Mouse (Mus musculus): ENCODE results near the gene Rad9a. TPM values are rescaled to one million over a fixed set of nuclear protein-coding genes. Genes with fewer than 3 reads are reported as not detected.
A peak's percentile ranks its signal among the peaks of the same experiment; 100 is the strongest.

Gene Rad9a
- polyA plus RNA-seq, 1 experiment from 2014 or later = 26.1 TPM

DNA sequence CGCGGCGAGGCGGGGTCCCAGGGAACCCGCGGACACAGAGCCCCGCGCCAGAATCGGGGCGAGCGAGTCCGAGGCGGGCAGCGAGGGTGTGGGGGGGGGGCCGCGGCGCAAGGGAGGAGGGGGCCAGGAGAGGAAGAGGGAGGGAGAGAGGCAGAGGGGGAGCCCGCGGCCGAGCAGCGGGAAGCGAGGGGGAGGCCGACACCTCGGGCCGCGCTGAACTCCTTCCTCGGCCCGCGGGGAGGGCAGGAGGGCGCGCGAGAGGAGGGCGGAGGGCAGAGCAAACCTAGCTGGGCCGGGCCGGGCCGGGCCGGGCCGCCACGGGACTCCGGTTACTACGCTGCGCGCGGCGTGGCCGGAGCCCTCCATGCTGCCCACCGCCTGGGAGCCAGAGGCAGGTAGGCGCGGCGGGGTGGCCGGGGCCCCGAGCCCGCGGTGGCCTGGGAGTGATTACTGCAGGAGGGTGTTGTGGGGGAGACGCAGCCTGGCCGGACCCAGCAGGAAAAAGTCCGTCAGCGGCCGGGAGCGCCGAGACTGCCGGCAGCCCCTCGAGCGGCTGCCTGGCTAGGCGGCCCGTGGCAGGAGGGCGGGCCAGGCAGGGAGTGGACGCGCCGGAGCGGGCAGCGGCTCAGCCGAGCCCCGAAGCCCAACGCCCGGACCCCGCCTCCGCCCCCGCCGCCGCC is 13.4 kb upstream of the Rad9a start:
- H3K27me3 ChIP-seq (replicated peaks; ENCODE audit: control insufficient read depth, insufficient read depth, low read length) = peaks cover 20% of the 10 kb centered on the region
- ATAC-seq = peak; percentile 34; the same call in 1 of the 2 replicates
- H3K4me1 ChIP-seq (replicated peaks; ENCODE audit: control insufficient read depth, insufficient read depth, low read length) = peaks cover 20% of the 10 kb centered on the region
- no peaks in the 10 kb centered on the region for H3K9me3 ChIP-seq (ENCODE audit: control insufficient read depth, low read length)
- H3K4me3 ChIP-seq (replicated peaks; ENCODE audit: low read length) = peak overlapping the region; percentile 54
- H3K9ac ChIP-seq (replicated peaks; ENCODE audit: low read depth, low read length) = peak overlapping the region; percentile 30
- under 1% methylated on average over 39 of the region's 81 CpGs for WGBS
- H3K36me3 ChIP-seq (ENCODE audit: control insufficient read depth, insufficient read depth) = no peaks in the 10 kb centered on the region
- H3K27ac ChIP-seq (ENCODE audit: low read length) = no peak overlapping the region
- peak overlapping the region; percentile 96 for H3K4me2 ChIP-seq (ENCODE audit: low read length)

DNA sequence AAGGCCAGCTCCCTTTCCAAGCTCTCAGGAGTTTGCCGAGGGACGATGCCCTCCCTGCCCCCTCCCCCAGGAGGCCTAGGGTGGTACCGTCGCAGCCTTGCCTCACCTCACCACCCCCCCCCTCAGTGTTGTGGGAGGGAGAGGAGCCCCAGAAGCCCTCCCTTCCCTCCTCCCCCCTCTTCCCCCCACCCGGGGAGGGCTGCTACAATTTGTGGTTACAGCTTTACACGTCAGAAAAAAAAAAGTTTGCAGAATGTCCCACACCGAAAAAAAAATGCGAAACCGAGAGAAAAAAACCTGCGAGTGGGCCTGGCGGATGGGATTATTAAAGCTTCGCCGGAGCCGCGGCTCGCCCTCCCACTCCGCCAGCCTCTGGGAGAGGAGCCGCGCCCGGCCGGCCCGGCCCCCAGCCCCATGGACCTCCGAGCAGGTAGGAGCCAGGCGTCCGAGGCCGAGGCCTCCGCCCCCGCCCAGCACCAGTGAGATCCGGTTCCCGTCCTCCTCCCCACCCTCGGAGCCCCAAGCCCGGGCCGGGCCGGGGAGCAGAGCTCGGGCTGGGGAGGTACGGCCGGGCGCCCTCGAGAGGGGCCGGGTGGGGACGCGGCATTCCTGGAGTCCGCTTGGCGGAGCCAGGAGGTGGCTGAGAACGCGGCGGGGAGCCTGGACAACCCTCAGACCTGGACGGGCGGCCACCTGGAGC is 12.8 kb upstream of the Rad9a start, which contains the start of the genes Clcf1 and AC109138.7:
Gene Clcf1 (plus strand): TSS at position 168 of the 700 bp plus-strand sequence.
Gene AC109138.7 (plus strand): TSS at position 287 of the 700 bp plus-strand sequence.
- H3K36me3 ChIP-seq (ENCODE audit: control insufficient read depth, insufficient read depth) = no peaks in the 10 kb centered on the region
- H3K27me3 ChIP-seq (replicated peaks; ENCODE audit: control insufficient read depth, insufficient read depth, low read length) = peaks cover 20% of the 10 kb centered on the region
- H3K4me1 ChIP-seq (replicated peaks; ENCODE audit: control insufficient read depth, insufficient read depth, low read length) = peaks cover 17% of the 10 kb centered on the region
- H3K9ac ChIP-seq (replicated peaks; ENCODE audit: low read depth, low read length) = peak within 1 kb of the TSS; percentile 30
- ATAC-seq = peak; percentile 27; the same call in 1 of the 2 replicates
- under 1% methylated on average over 49 of the region's 49 CpGs for WGBS
- no peaks in the 10 kb centered on the region for H3K9me3 ChIP-seq (ENCODE audit: control insufficient read depth, low read length)
- H3K4me2 ChIP-seq (ENCODE audit: low read length) = peak within 1 kb of the TSS; percentile 96
- H3K4me3 ChIP-seq (replicated peaks; ENCODE audit: low read length) = peak within 1 kb of the TSS; percentile 54
- H3K27ac ChIP-seq (ENCODE audit: low read length) = no peak within 1 kb of the TSS

DNA sequence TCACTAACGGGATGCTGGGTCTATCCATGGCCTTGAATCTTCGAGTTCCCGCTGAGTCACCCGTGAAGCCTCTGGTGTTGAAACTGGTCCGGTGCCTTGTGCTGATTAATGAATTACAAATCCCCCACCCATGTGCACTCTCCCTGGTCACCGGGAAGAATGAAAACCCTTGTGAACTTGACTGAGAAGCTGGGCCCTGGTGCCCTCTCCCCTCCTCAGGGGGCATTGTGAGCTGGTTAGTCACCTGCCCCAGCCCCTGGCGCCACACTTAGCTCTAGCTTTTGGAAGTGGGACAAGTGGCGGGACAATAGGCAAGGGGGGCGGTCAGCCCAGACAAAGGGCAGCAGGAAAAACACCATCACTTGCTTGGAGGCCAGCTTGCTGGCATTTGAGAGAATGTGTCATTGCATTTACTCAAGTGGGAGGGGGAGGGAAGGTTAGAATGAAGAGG is 12.1 kb upstream of the Rad9a start:
- Histone ChIP-seq H3K36me3 (ENCODE audit: control insufficient read depth, insufficient read depth) (no peaks in the 10 kb centered on the region), H3K27me3 (replicated peaks; ENCODE audit: control insufficient read depth, insufficient read depth, low read length) (peaks cover 20% of the 10 kb centered on the region), H3K4me1 (replicated peaks; ENCODE audit: control insufficient read depth, insufficient read depth, low read length) (peaks cover 17% of the 10 kb centered on the region), H3K27ac (ENCODE audit: low read length) (no peak overlapping the region), H3K9me3 (ENCODE audit: control insufficient read depth, low read length) (no peaks in the 10 kb centered on the region), H3K4me3 (replicated peaks; ENCODE audit: low read length) (no peak overlapping the region), H3K4me2 (ENCODE audit: low read length) (no peak overlapping the region), H3K9ac (replicated peaks; ENCODE audit: low read depth, low read length) (no peak overlapping the region)
- no peak for ATAC-seq
- WGBS = 8% methylated on average over 9 of the region's 9 CpGs

DNA sequence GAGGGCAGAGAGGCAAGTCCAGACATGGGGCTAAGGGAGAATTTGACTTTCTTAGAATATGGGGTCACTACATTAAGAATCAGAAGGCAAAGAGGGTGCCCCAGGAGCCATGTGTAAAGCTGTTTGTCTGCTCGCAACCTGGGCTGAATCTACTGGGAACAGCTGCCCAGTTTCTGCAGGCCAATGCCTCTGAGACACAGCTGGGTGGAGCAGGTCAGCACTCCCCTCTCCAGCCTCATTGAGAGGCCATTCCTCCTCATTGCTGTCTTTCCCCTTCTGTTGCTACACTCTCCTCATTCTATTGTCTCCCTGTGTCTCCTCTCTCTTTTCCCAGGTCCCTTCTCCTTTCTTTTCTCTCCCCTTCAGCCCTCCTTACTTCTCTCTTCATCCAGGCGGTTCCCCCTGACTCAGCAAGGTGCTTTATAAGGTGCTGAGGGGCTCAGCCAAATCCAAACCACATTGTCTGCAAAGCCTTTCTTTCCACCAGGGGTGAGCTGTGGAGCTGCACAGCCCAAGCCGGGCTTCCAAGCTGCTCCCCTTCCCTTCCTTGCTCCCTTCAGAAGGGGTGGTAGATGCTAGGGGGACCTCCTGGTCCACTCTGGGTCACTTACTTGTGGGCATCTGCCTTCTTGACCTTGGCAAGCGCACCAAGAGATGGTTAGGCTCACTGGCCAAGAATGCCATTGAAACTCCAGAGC is 10.6 kb upstream of the Rad9a start:
- no peak overlapping the region for H3K9ac ChIP-seq (replicated peaks; ENCODE audit: low read depth, low read length)
- H3K27me3 ChIP-seq (replicated peaks; ENCODE audit: control insufficient read depth, insufficient read depth, low read length) = peaks cover 17% of the 10 kb centered on the region
- H3K27ac ChIP-seq (ENCODE audit: low read length) = no peak overlapping the region
- no peak for ATAC-seq
- no peaks in the 10 kb centered on the region for H3K36me3 ChIP-seq (ENCODE audit: control insufficient read depth, insufficient read depth)
- H3K4me1 ChIP-seq (replicated peaks; ENCODE audit: control insufficient read depth, insufficient read depth, low read length) = peaks cover 17% of the 10 kb centered on the region
- 17% methylated on average over 4 of the region's 4 CpGs for WGBS
- H3K4me2 ChIP-seq (ENCODE audit: low read length) = no peak overlapping the region
- no peaks in the 10 kb centered on the region for H3K9me3 ChIP-seq (ENCODE audit: control insufficient read depth, low read length)
- H3K4me3 ChIP-seq (replicated peaks; ENCODE audit: low read length) = no peak overlapping the region

DNA sequence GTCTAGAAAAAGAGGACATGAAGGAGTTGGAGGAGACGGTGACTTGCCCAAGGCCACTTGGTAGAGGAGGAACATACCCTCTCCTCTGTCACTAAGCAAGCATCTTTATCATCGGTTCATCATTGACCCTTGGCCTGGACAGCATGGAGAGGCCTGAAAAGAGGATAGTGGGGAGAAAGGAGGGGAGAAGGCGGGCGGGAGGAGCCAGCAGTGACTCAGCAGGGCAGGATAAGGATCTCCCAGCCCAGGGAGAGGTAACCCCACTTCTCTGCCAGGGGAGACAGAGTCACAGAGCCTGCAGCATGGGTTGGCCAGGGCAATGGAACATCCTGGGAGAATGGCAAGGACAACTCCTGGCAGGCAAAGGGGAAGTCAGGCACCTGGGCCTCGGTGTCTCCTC is 7.1 kb upstream of the Rad9a start:
- Histone ChIP-seq H3K4me2 (ENCODE audit: low read length) (no peak overlapping the region), H3K9me3 (ENCODE audit: control insufficient read depth, low read length) (no peaks in the 10 kb centered on the region), H3K9ac (replicated peaks; ENCODE audit: low read depth, low read length) (no peak overlapping the region), H3K27ac (ENCODE audit: low read length) (no peak overlapping the region), H3K4me1 (replicated peaks; ENCODE audit: control insufficient read depth, insufficient read depth, low read length) (no peaks in the 10 kb centered on the region), H3K4me3 (replicated peaks; ENCODE audit: low read length) (no peak overlapping the region), H3K27me3 (replicated peaks; ENCODE audit: control insufficient read depth, insufficient read depth, low read length) (peaks cover 10% of the 10 kb centered on the region), H3K36me3 (ENCODE audit: control insufficient read depth, insufficient read depth) (no peaks in the 10 kb centered on the region)
- 77% methylated on average over 5 of the region's 5 CpGs for WGBS
- no peak for ATAC-seq

DNA sequence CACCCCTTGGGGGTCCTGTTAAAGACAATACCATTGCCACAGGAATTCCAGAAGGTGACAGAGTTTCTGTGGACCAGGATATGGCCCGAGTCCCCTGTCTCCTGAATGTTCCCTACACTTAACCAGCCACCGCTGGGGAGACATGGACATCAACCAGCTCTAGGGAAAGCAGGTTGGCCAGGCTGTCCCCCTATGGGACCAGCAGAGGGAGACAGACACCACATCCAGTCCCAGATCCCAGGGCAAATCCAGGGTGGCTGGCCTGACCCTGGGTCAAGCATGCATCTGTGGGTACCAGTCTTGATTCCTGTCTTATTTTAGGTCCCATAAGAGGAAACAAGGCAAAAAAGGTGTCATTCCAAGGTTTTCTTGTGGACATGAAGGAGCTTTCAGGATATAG is 5.5 kb upstream of the Rad9a start:
- no peaks in the 10 kb centered on the region for H3K36me3 ChIP-seq (ENCODE audit: control insufficient read depth, insufficient read depth)
- no peaks in the 10 kb centered on the region for H3K9me3 ChIP-seq (ENCODE audit: control insufficient read depth, low read length)
- H3K27me3 ChIP-seq (replicated peaks; ENCODE audit: control insufficient read depth, insufficient read depth, low read length) = peaks cover 2% of the 10 kb centered on the region; the same call in 1 of the 2 replicates
- no peak overlapping the region for H3K27ac ChIP-seq (ENCODE audit: low read length)
- no peak overlapping the region for H3K4me3 ChIP-seq (replicated peaks; ENCODE audit: low read length)
- no peak for ATAC-seq
- H3K9ac ChIP-seq (replicated peaks; ENCODE audit: low read depth, low read length) = no peak overlapping the region
- 0% methylated on average over 2 of the region's 2 CpGs for WGBS
- no peak overlapping the region for H3K4me2 ChIP-seq (ENCODE audit: low read length)
- H3K4me1 ChIP-seq (replicated peaks; ENCODE audit: control insufficient read depth, insufficient read depth, low read length) = peaks cover 6% of the 10 kb centered on the region

DNA sequence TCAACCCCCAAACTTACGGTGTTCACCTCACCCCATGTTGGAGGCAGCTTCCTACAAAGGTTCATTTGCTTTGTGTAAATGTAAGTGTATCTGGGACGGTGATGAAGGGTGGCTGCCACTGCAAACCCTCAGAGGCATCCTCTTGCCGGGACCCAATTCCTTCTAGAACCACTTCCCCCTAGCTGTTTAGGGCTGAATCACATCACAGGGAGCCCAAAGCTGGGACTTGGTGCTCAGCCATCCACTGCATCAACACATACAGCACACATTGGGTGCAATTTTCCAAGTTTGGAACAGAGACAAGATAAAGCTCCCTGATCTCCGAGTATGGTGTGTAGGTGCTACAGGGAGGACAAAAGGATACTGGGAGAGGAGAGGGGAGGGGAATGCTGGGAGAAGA is 3.4 kb upstream of the Rad9a start:
- ATAC-seq = no peak
- WGBS = 59% methylated on average over 4 of the region's 4 CpGs
- no peaks in the 10 kb centered on the region for H3K36me3 ChIP-seq (ENCODE audit: control insufficient read depth, insufficient read depth)

DNA sequence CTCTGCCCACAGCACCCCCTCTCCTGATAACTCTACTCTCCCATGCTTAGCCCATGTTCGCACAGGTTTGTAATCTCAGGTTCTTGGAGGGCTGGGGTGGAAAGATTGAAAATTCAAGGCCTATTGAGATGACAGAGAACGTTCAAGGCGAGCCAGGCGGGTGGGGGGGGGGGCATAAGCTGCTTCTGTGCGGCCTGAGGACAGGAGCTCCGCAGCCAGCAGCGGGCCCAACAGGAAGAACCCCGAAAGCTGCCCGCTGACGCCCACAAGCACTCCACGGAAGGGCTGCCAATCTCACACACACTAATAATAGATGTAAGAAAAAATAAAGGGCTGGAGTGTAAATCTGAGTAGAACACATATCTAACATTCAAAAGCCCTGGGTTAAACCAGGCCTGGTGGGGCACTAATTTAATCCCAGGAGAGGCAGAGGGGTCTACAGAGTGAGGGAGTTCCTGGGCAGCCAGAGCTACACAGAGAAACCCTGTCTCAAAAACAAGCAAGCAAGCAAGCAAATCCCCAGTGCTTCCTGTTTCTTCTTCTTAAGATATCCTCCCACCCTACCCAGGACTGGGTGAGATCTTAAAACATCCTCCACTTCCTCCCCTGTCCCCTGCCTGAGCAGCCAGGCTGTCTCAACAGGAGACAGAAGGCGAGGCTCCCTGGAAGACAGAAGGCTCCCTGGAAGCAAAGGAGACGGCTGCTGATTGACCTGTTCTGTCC is 2.3 kb upstream of the Rad9a start:
- H3K9me3 ChIP-seq (ENCODE audit: control insufficient read depth, low read length) = no peaks in the 10 kb centered on the region
- H3K27me3 ChIP-seq (replicated peaks; ENCODE audit: control insufficient read depth, insufficient read depth, low read length) = peaks cover 2% of the 10 kb centered on the region; the same call in 1 of the 2 replicates
- no peak for ATAC-seq
- no peaks in the 10 kb centered on the region for H3K36me3 ChIP-seq (ENCODE audit: control insufficient read depth, insufficient read depth)
- H3K27ac ChIP-seq (ENCODE audit: low read length) = no peak overlapping the region
- 62% methylated on average over 13 of the region's 13 CpGs for WGBS
- no peak overlapping the region for H3K4me3 ChIP-seq (replicated peaks; ENCODE audit: low read length)
- no peak overlapping the region for H3K9ac ChIP-seq (replicated peaks; ENCODE audit: low read depth, low read length)
- no peak overlapping the region for H3K4me2 ChIP-seq (ENCODE audit: low read length)
- H3K4me1 ChIP-seq (replicated peaks; ENCODE audit: control insufficient read depth, insufficient read depth, low read length) = peaks cover 23% of the 10 kb centered on the region

More for the DNA sequence above, 3.4 kb upstream of the Rad9a start:
- H3K27ac ChIP-seq (ENCODE audit: low read length) = no peak overlapping the region
- no peaks in the 10 kb centered on the region for H3K9me3 ChIP-seq (ENCODE audit: control insufficient read depth, low read length)
- H3K27me3 ChIP-seq (replicated peaks; ENCODE audit: control insufficient read depth, insufficient read depth, low read length) = peaks cover 2% of the 10 kb centered on the region; the same call in 1 of the 2 replicates
- no peak overlapping the region for H3K4me2 ChIP-seq (ENCODE audit: low read length)
- no peak overlapping the region for H3K4me3 ChIP-seq (replicated peaks; ENCODE audit: low read length)
- no peak overlapping the region for H3K9ac ChIP-seq (replicated peaks; ENCODE audit: low read depth, low read length)
- H3K4me1 ChIP-seq (replicated peaks; ENCODE audit: control insufficient read depth, insufficient read depth, low read length) = peaks cover 23% of the 10 kb centered on the region
